Mouse (Mus musculus) myocyte (in vitro differentiated cells): ENCODE results near the gene Ndufaf3.
A peak's percentile ranks its signal among the peaks of the same experiment; 100 is the strongest.

Experiments
- MAX ChIP-seq: IDR thresholded peaks from one replicate; pipeline ENCODE4 v1.6.1; 2011; ENCODE audit warnings: low read depth, mild to moderate bottlenecking, control low read depth
- MYOG ChIP-seq, 3 experiments: IDR thresholded peaks; one replicate each; pipeline ENCODE4 v1.6.1; 2011; ENCODE audit warnings: control low read depth in 2 of 3, low read depth in 2 of 3, mild to moderate bottlenecking in 2 of 3; ENCODE audit not compliant: insufficient read length in 2 of 3, control insufficient read depth in 1 of 3, insufficient read depth in 1 of 3
- POLR2AphosphoS2 ChIP-seq: IDR thresholded peaks from one replicate; pipeline ENCODE4 v1.6.1; 2011; ENCODE audit warnings: low read depth, control low read depth; ENCODE audit not compliant: insufficient read length
- TCF12 ChIP-seq: IDR thresholded peaks from one replicate; pipeline ENCODE4 v1.6.1; 2011; ENCODE audit warnings: mild to moderate bottlenecking, control low read depth; ENCODE audit not compliant: poor library complexity, insufficient read depth, severe bottlenecking
- USF1 ChIP-seq: IDR thresholded peaks from one replicate; pipeline ENCODE4 v1.6.1; 2011; ENCODE audit warnings: low read depth, mild to moderate bottlenecking, control low read depth, moderate library complexity

DNA sequence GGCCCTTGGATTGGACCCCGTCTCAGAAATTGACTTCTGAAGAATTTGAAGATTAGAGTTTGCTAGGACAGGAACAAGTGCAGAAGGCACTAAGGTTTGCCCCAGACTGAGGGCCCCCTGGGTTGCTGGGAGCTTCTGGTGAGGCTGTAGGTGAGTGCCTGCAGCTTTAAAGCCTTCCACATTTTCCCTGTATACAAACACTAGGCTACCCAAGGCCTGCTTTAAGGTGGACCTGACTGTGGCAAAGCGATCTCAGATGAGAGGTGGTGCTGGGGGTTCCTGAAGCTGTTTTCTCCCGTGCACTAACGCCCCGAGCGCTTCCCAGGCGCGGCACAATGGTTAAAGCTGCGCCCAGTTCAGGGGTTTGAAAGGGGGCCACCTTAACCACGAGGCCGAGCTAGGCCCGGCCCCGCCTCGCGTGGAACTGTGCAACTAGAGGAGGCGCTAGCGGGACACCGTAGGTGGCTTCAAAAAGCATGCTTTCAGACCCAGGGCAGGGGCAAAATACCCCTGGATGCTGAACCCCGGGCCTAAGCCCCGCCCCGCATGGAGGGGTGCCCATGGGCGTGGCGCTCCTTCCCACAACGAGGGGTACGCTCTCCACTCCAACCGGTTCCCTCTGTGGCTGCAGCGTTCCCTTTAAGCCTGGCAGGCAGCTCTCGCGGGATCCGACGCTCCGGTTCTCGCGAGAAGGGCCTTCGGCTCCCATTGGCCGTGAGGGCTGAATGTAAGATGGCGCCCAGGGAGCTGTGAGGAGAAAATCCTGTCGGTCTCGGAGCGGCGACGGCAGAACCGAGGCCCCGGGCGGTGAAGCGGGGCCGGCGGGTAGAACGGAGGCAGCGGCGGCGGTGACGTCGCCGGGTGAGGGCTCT, 50.6 kb downstream of the Ndufaf3 start, which contains the start of gene Qrich1:
- no peak for TF ChIP-seq MAX
- peak; percentile 50 for TF ChIP-seq POLR2AphosphoS2
- TF ChIP-seq TCF12: no peak
- no peak for TF ChIP-seq USF1
- TF ChIP-seq MYOG (IDR thresholded peaks at IDR 0.05; ENCODE audit: control insufficient read depth in 1 of 3, insufficient read depth in 1 of 3, insufficient read length in 2 of 3, low read depth in 2 of 3): no peak
